Mouse (Mus musculus): ENCODE results near the gene Serpina3g. TPM values are rescaled to one million over a fixed set of nuclear protein-coding genes. Genes with fewer than 3 reads are reported as not detected.

Serpina3g gene
- 1.3 and 1.4 TPM in 2 replicates for polyA plus RNA-seq (2016; fragmentation: Nextera tagmentation; extraction: Ambion mirVana)

DNA sequence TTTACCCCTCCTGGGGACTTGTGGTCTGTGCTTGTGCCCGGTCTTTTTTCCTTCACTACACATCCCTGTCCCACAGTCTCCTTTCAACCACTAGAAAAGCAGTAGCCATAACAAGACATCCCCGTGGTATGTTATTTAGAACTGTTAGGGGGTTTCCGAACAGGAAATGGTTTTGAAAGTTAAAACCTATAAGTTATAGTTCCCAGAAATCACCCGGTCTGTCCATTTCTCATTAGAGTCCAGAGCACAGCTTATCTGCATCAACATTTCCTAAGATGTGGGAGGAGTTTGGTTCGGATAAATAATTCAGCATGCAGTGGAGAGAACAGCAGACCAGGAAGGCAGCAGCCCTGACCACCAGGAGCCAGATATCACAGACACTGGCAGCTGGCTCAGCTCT is at the start of gene Serpina3g:
Gene Serpina3g, plus strand, starts transcription at position 331 of the 400 bp plus-strand sequence.
- H3K27me3 ChIP-seq (replicated peaks) = no peaks in the 10 kb centered on the region
- no peak within 1 kb of the TSS for H3K27ac ChIP-seq (ENCODE audit: poor library complexity, severe bottlenecking)
- H3K4me2 ChIP-seq = no peak within 1 kb of the TSS
- no peaks in the 10 kb centered on the region for H3K9me3 ChIP-seq (replicated peaks)
- 50% methylated on average over 5 of the region's 5 CpGs for WGBS
- no peaks in the 10 kb centered on the region for H3K36me3 ChIP-seq
- ATAC-seq (ENCODE audit: insufficient number of reproducible peaks, low FRiP score) = no peak
- no peak within 1 kb of the TSS for H3K4me3 ChIP-seq
- H3K4me1 ChIP-seq (replicated peaks) = 0 out of 2 replicates have a peak, but pooled peaks cover 5% of the 10 kb centered on the region
- no peak within 1 kb of the TSS for H3K9ac ChIP-seq

DNA sequence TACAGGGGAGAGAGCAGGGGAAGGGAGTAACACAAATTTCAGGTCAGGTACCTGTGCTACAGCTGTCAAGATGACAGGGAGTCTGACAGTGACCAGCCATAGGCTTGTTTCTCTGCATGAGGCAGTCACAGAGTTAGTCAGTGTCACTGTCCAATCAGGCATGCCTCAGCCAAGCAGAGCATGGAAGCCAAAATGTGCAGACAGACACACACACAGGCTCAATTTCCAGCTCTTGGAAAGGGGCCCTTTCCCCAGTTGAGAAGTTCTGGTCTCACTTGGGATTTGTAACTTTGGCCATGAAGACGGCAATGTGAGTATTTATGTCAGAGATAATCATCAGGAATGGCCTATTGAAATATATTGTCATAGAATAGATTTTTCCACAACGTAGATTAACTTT is 46.8 kb upstream of the Serpina3g start:
- H3K4me2 ChIP-seq = no peak overlapping the region
- no peak for ATAC-seq (ENCODE audit: insufficient number of reproducible peaks, low FRiP score)
- no peaks in the 10 kb centered on the region for H3K9me3 ChIP-seq (replicated peaks)
- H3K27me3 ChIP-seq (replicated peaks) = peaks cover 17% of the 10 kb centered on the region; the same call in 1 of the 2 replicates
- H3K36me3 ChIP-seq = no peaks in the 10 kb centered on the region
- WGBS = 71% methylated on average over 2 of the region's 2 CpGs
- no peak overlapping the region for H3K4me3 ChIP-seq
- no peak overlapping the region for H3K9ac ChIP-seq
- no peak overlapping the region for H3K27ac ChIP-seq (ENCODE audit: poor library complexity, severe bottlenecking)
- 0 out of 2 replicates have a peak, but pooled peaks cover 3% of the 10 kb centered on the region for H3K4me1 ChIP-seq (replicated peaks)

DNA sequence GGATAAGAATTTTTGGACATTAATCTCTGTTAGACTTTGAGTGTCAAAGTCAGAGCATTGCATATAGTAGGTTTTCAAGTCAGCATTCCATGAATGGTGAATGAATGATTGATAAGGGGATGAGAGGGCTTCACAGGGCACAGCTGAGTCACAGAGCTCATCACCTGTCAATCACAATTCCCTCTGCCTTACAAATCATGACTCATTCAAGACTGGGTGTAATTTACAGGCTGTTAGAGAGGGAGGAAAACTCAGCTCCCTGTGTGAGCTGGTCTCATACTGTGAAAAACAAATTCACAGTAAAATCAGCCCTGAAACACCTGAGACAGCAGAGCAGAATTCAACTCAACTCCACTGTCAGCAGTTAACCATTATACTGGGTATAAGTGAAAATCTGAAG is 45.2 kb upstream of the Serpina3g start:
- Histone ChIP-seq H3K27ac (ENCODE audit: poor library complexity, severe bottlenecking) (no peak overlapping the region), H3K4me2 (no peak overlapping the region), H3K4me1 (replicated peaks) (0 out of 2 replicates have a peak, but pooled peaks cover 3% of the 10 kb centered on the region), H3K9ac (no peak overlapping the region), H3K4me3 (no peak overlapping the region), H3K36me3 (no peaks in the 10 kb centered on the region), H3K9me3 (replicated peaks) (no peaks in the 10 kb centered on the region), H3K27me3 (replicated peaks) (peaks cover 21% of the 10 kb centered on the region; the same call in 1 of the 2 replicates)
- ATAC-seq (ENCODE audit: insufficient number of reproducible peaks, low FRiP score) = no peak

DNA sequence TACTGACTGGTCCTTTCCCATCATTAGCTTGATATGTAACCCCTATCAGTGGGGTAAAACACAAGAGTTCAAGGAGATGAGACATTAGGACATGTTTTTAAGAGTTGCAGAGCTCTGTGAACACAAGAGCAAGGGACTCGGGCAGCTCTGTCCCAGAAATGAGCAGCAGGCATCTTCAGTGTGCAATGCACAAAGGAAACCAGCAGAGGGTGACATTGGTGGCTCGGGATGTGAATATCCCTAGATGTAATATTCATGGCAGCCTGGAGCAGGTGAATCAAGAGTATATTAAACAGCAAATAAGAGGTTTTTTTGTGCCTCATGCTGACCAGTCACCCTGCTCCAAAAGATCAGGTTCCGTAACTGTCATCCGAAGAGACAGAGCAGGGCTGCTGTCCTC is 26.9 kb upstream of the Serpina3g start:
- Histone ChIP-seq H3K9ac (no peak overlapping the region), H3K27ac (ENCODE audit: poor library complexity, severe bottlenecking) (no peak overlapping the region), H3K36me3 (no peaks in the 10 kb centered on the region), H3K4me1 (replicated peaks) (no peaks in the 10 kb centered on the region), H3K27me3 (replicated peaks) (no peaks in the 10 kb centered on the region), H3K4me2 (no peak overlapping the region), H3K4me3 (no peak overlapping the region), H3K9me3 (replicated peaks) (no peaks in the 10 kb centered on the region)
- WGBS = 66% methylated on average over 4 of the region's 4 CpGs
- no peak for ATAC-seq (ENCODE audit: insufficient number of reproducible peaks, low FRiP score)

GRCm38 (mm10) chr12:104209802-104210201 is 26.2 kb upstream of the Serpina3g start:
- Histone ChIP-seq H3K27ac (ENCODE audit: poor library complexity, severe bottlenecking) (no peak overlapping the region), H3K9ac (no peak overlapping the region), H3K36me3 (no peaks in the 10 kb centered on the region), H3K9me3 (replicated peaks) (no peaks in the 10 kb centered on the region), H3K4me2 (no peak overlapping the region), H3K4me3 (no peak overlapping the region), H3K4me1 (replicated peaks) (no peaks in the 10 kb centered on the region), H3K27me3 (replicated peaks) (no peaks in the 10 kb centered on the region)
- WGBS = 87% methylated on average over 2 of the region's 2 CpGs
- no peak for ATAC-seq (ENCODE audit: insufficient number of reproducible peaks, low FRiP score)

GRCm38 (mm10) chr12:104213689-104214444 is 22.2 kb upstream of the Serpina3g start:
- Histone ChIP-seq H3K27me3 (replicated peaks) (0 out of 2 replicates have a peak, but pooled peaks cover 5% of the 10 kb centered on the region), H3K36me3 (no peaks in the 10 kb centered on the region), H3K9ac (no peak overlapping the region), H3K4me2 (no peak overlapping the region), H3K9me3 (replicated peaks) (no peaks in the 10 kb centered on the region), H3K4me1 (replicated peaks) (no peaks in the 10 kb centered on the region), H3K27ac (ENCODE audit: poor library complexity, severe bottlenecking) (no peak overlapping the region), H3K4me3 (no peak overlapping the region)
- 61% methylated on average over 2 of the region's 2 CpGs for WGBS
- ATAC-seq (ENCODE audit: insufficient number of reproducible peaks, low FRiP score) = no peak

- ATAC-seq (ENCODE audit: insufficient number of reproducible peaks, low FRiP score) = no peak
- Histone ChIP-seq H3K27me3 (replicated peaks) (0 out of 2 replicates have a peak, but pooled peaks cover 5% of the 10 kb centered on the region), H3K9me3 (replicated peaks) (no peaks in the 10 kb centered on the region), H3K27ac (ENCODE audit: poor library complexity, severe bottlenecking) (no peak within 1 kb of the TSS), H3K36me3 (no peaks in the 10 kb centered on the region), H3K4me1 (replicated peaks) (no peaks in the 10 kb centered on the region), H3K4me3 (no peak within 1 kb of the TSS), H3K4me2 (no peak within 1 kb of the TSS), H3K9ac (no peak within 1 kb of the TSS)
- WGBS = 75% methylated on average over 1 of the region's 1 CpGs
Measured at GRCm38 (mm10) chr12:104214445-104214753, 21.6 kb upstream of the Serpina3g start, which contains the start of gene Serpina3f. Serpina3f (plus strand) TSS chr12:104214544.

GRCm38 (mm10) chr12:104215249-104215648 is 20.8 kb upstream of the Serpina3g start:
- Histone ChIP-seq H3K4me3 (no peak overlapping the region), H3K36me3 (no peaks in the 10 kb centered on the region), H3K4me1 (replicated peaks) (no peaks in the 10 kb centered on the region), H3K4me2 (no peak overlapping the region), H3K27ac (ENCODE audit: poor library complexity, severe bottlenecking) (no peak overlapping the region), H3K9ac (no peak overlapping the region), H3K27me3 (replicated peaks) (0 out of 2 replicates have a peak, but pooled peaks cover 5% of the 10 kb centered on the region), H3K9me3 (replicated peaks) (no peaks in the 10 kb centered on the region)
- WGBS = 52% methylated on average over 1 of the region's 1 CpGs
- no peak for ATAC-seq (ENCODE audit: insufficient number of reproducible peaks, low FRiP score)

DNA sequence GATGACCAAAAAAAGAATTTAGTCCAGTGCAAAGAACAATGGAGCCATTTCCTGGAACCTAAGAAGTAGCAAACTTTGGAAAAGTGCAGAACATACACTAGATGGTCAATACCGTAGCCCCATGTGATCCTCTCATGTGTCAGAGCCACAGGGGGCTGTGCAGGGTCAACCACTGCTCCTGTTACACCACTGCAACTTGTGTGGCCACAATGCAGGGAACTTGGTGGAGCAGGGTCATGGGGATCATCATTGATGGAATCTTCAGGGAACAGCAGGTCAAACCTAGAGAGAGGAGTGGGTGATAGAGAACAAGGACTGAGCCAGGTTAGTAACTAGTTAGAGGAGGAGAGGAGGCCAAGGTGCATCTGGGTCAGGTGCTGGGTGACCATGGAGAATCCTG is 14.4 kb upstream of the Serpina3g start:
- Histone ChIP-seq H3K9ac (no peak overlapping the region), H3K4me3 (no peak overlapping the region), H3K4me2 (no peak overlapping the region), H3K9me3 (replicated peaks) (no peaks in the 10 kb centered on the region), H3K36me3 (no peaks in the 10 kb centered on the region), H3K27ac (ENCODE audit: poor library complexity, severe bottlenecking) (no peak overlapping the region), H3K27me3 (replicated peaks) (0 out of 2 replicates have a peak, but pooled peaks cover 1% of the 10 kb centered on the region), H3K4me1 (replicated peaks) (0 out of 2 replicates have a peak, but pooled peaks cover 2% of the 10 kb centered on the region)
- 69% methylated on average over 1 of the region's 1 CpGs for WGBS
- ATAC-seq (ENCODE audit: insufficient number of reproducible peaks, low FRiP score) = no peak

DNA sequence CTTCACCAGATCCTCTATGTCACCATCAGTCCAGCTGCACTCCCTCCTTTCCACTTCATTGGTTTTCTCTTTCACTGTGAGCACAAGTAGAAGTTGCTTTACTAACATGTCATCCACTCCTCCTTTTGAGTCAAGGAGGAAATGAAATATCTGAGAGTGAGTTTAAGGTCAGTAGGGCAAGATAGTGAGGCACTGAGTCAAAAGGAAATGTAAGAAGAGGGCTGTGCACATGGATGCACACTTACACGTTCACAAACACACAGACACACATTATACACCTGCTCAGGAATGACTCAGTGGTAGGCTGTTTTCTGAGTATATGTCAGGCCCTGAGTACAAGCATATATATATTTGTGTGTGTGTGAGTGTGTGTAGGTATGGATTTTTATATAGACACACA is 12.4 kb upstream of the Serpina3g start:
- H3K4me2 ChIP-seq = no peak overlapping the region
- no peak overlapping the region for H3K9ac ChIP-seq
- H3K4me3 ChIP-seq = no peak overlapping the region
- 0 out of 2 replicates have a peak, but pooled peaks cover 2% of the 10 kb centered on the region for H3K4me1 ChIP-seq (replicated peaks)
- no peaks in the 10 kb centered on the region for H3K27me3 ChIP-seq (replicated peaks)
- no peaks in the 10 kb centered on the region for H3K9me3 ChIP-seq (replicated peaks)
- no peaks in the 10 kb centered on the region for H3K36me3 ChIP-seq
- no peak for ATAC-seq (ENCODE audit: insufficient number of reproducible peaks, low FRiP score)
- 41% methylated on average over 1 of the region's 1 CpGs for WGBS
- no peak overlapping the region for H3K27ac ChIP-seq (ENCODE audit: poor library complexity, severe bottlenecking)

DNA sequence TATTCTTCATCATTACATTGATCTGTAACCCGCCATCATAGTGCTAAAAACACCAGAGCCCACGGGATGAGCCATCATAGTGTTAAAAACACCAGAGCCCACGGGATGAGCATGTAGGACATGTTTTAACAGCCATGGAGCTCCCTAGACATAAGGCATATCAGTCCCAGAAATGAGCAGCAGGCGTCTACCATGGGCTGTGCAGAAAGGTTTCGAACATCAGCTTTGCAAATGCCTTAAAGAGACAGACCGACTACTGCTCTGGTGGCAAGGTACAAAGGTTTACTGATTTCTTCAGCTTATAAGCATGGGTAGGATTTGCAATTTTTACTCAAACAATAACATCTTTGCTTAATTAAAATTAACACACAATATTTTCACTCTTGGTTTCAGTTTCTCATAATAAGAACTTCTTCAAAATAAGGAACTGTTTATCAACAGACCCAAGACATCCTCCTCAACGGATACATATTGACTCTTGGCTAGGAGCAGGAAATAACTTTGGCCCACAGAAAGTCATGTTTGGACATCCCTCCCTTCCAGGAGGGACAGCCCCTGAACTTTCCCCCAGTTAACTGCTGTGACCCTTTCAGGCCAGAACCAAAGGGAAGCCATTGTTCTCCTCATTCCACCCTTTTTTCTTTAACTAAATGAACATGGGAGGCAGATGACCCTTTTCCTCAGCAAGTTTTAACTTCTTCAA is 11.3 kb upstream of the Serpina3g start:
- no peak overlapping the region for H3K4me3 ChIP-seq
- 59% methylated on average over 7 of the region's 7 CpGs for WGBS
- H3K9me3 ChIP-seq (replicated peaks) = no peaks in the 10 kb centered on the region
- H3K4me2 ChIP-seq = no peak overlapping the region
- H3K27me3 ChIP-seq (replicated peaks) = no peaks in the 10 kb centered on the region
- H3K36me3 ChIP-seq = no peaks in the 10 kb centered on the region
- 0 out of 2 replicates have a peak, but pooled peaks cover 2% of the 10 kb centered on the region for H3K4me1 ChIP-seq (replicated peaks)
- ATAC-seq (ENCODE audit: insufficient number of reproducible peaks, low FRiP score) = no peak
- H3K27ac ChIP-seq (ENCODE audit: poor library complexity, severe bottlenecking) = no peak overlapping the region
- no peak overlapping the region for H3K9ac ChIP-seq

Data from heart, embryonic 12.5 days (tissue).